Mouse (Mus musculus) left cerebral cortex, adult 9 months (tissue): ENCODE data around the gene Arhgef40.
A peak's percentile ranks its signal among the peaks of the same experiment; 100 is the strongest.

Source experiments
- DNase-seq, 2 experiments: peaks; one replicate each; pipeline ENCODE4 v3.0.0; 2022; ENCODE audit warnings: low spot score in 2 of 2

Arhgef40 gene

DNA sequence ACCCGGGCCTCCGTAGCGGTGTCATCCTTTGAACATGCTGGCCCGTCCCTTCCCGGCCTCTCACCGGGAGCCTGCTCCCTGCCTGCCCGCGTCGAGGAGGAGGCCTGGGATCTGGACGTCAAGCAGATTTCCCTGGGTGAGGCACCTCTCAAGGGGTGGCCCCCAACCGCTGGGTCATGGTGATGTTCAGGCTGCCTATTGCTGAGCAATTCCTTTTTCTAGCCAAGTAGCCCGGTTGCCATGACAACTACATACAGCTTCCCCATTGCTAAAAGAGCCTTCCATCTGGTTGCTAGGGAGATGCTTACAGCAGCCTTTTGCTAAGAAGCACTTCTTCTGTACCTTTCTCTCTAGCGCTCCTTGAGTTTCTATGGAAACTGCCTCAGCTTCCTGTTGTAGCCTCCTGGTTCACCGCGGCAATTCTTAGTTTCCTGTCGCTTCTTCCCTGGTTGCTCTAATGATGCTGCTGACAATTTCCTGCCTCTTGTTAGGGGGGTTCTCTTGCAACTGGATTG is 19.5 kb downstream of the Arhgef40 start:
- DNase-seq = peak; percentile 88 to 93

GRCm38 (mm10) chr14:52005141-52005540 is 20.6 kb downstream of the Arhgef40 start:
- no peak for DNase-seq

GRCm38 (mm10) chr14:52005616-52006015 is 21.1 kb downstream of the Arhgef40 start:
- DNase-seq = no peak

- DNase-seq = no peak
Measured at GRCm38 (mm10) chr14:52006241-52006640, 21.7 kb downstream of the Arhgef40 start.

DNA sequence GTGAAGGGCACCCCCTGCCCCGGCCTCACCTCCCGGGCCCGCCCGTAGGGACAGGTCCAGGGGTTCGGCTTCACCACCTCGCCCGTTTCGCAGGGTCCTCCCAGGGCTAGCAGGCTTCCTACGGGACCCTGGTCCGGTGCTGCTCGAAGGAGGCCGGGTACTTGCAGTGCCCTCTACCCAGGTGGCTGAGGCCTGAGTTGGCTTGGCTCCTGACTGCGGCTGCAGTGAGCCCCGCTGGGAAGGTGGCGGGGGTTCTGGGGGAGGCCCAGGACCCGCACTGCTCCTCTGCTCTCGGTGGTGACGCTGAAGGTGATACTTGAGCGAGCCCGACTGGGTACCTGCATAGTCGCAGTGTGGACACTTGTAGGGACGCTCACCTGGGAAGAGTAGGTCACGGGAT is 22.3 kb downstream of the Arhgef40 start:
- no peak for DNase-seq

DNA sequence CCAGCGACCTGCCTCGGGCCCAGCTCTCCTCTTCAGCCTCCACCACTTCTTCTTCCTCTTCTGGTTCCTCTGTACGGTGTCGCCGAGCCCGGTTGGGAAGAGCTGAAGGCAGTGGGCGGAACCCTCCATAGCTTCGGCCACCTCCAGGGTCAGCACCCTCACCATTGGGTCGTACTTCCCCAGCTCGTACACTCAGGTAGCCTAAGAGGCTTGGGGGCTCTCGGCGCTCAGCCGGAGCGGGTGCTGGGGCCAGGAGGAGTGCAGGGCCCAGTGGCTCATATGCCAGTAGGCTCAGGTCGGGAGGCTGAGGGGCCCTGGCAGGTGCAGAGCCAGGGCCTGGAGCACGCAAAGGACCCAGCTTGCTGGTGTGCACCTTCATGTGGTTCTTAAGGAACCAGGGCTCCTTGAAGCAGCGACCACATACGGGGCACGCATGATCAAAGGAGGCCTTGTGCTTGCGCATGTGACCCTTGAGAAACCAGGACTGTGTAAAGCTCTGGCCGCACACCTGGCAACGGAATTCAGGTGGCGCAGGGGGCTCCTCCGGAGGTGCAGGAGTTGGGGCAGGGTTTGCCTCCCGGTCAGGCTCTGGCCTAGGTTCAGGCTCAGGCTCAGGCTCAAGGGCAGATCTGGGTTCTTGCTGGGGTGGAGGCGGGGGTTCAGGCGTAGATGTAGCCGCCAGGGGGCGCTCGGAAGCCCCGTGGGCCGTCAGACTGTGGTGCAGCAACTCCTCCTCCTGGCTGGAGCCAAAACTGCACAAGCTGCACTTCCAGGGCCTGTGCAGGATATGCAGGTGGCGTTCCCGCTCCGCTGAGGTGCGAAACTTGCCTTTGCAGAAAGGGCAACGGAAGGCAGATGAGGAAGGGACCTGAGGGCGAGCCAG is 24.0 kb downstream of the Arhgef40 start:
- peak in 1 of 2 experiments; percentile 91 for DNase-seq

DNA sequence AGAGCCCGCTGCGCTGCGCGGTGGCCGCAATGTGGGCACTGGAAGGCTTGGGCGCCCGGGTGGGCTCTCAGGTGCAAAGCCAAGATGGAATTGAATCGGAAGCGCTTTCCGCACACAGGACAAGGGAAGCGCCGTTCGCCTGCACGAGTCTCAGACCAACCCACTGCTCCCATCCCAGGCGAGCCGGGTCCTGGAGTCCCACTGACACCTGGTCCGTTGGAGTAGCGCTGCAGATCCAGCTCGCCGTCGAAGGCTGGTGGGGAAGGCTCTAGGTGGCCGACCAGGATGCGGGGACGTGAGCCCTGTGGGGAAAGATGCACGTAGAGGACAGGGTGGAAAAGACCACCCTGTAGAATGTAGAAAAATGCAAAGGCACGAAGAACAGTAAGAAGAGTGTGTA is 24.8 kb downstream of the Arhgef40 start:
- DNase-seq = no peak

DNA sequence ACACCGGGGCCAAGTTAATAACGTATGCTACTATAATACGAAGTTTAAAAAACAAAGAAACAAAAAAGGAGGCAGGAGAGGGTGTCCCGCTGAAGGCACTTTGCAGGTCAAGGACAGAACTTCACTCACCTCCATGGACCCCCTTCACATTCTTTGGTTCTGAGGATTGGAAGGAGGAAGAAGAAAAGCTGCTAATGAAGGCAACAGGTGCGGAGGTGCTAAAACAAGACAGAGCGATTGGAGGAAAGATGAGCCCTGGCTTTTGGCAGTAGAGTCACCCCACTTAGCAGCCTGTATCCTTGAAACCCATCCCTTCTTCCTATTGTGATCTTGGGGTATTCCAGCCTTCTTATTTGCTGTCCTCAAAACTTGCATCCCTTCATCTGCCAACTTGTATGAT is 25.3 kb downstream of the Arhgef40 start:
- no peak for DNase-seq

DNA sequence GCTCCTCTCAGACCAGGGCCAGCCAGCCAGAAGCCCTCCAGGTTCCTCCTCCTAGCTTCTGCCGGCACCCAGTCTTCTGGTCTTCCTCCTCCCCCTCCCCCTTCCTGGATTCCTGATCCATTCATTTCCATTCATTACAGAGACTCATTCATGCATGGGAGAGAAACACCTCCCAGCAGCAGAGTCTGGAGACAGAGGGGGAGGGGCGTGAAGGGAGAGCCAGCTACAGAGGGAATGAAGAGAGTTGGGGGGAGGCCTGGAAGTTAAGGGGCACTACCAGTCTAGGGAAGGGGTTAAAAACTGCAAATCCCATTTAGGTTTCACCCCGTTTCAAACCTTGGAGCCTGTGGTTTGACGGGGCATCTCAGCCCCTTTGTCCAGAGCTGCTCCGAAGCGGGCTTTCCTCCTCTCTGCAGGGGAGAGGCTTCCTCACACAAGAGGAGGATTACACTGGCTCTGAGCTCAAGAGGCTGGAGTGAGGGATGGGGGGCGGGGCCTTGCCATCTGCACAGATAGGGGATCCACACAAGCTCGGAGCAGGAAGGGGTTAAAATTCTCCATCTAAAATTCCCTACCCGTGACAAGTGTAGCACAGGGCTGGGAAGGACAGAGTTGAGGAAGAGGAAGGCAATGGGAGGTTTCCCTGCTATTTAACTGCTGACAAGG is 26.1 kb downstream of the Arhgef40 start:
- no peak for DNase-seq

GRCm38 (mm10) chr14:52011683-52012082 is 27.2 kb downstream of the Arhgef40 start:
- no peak for DNase-seq

- DNase-seq = peak in 1 of 2 experiments; percentile 77
Measured at GRCm38 (mm10) chr14:52012085-52012484, 27.6 kb downstream of the Arhgef40 start.

- DNase-seq = no peak
Measured at GRCm38 (mm10) chr14:52012553-52012952, 28.0 kb downstream of the Arhgef40 start.

- no peak for DNase-seq
Measured at GRCm38 (mm10) chr14:52013021-52013610, 28.6 kb downstream of the Arhgef40 start.

DNA sequence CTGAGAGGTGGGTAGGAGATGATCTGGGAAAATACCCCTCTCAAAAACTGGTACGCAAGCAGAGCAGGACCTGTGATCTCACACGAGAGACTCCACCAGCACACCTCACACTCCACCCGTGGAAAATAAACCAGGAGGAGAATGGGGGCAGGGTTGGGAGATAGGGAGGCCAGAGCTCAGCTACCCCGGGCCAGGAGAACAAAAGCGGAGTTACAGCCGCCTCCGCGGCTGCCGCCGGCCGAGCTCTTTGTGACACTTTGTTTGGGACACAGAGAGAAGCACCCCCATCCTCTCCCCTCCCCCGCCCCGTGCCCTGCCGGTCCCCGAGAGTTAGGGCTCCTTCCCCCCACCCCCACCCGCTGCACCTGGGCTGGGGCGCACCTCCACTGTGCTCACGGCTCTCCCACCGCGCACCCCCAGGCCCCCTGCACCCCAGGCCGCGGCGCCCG is 29.3 kb downstream of the Arhgef40 start:
- DNase-seq = no peak

DNA sequence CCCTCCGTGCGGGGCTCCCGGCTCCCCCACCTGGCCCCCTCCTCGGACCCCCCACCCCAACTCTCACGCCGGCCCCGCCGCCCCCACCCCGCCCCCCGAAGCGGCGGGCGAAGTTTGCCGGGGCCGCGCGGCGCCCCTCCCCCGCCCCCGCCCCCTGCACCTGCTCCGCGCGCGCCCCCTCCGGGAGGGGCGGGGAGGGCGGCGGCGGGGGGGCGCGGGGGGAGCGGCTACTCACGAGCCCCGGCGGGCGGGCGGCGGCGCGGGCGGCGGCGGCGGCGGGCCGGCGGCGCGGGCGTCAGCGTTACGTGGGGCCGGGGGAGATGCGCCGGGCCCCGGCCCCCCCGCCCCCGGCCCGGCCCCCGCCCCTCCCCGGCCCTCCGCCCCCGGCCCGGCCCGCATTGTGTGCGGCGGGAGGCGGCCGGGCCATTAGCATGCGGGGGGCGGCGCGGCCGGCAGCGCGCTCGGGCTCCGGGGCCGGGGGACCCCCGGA is 29.8 kb downstream of the Arhgef40 start:
- DNase-seq = no peak

- DNase-seq = no peak
Measured at GRCm38 (mm10) chr14:52014761-52015311, 30.3 kb downstream of the Arhgef40 start.

DNA sequence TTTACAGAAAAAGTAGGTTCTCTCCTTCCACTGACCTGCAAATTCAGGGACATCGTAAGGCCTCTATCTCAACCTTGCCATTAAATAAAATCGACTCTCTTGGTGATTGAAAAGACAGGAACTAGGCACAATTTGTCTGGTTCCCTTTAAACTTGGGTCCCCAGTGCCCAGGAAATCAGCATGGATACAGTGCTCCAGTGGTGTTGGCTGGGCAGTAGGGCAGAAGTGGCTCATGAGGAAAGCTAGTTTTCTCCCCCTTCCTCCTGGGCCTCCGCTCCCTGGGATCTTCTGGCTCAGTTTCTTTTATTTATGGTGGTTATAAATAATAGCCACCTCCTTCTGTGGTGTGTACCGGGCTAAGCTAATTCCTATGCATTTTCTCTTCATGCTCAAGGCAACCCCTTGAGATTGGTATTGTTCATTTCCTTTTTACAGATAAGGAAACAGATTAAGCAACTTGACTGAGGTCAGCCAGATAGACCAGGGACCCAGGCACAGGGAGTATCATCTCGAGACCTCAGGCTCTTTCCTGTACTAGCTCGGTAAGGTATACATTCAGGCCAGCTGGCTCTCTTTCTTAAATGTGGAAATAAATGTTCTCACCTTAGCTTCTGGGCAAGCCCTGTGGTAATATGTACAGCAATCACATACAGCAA is 31.1 kb downstream of the Arhgef40 start, which contains the start of gene Tmem253:
TSS of gene Tmem253 (plus strand) at position 214 of the 656 bp plus-strand sequence.
- DNase-seq = no peak

- DNase-seq = no peak
Measured at GRCm38 (mm10) chr14:52016625-52017405, 32.3 kb downstream of the Arhgef40 start.

DNA sequence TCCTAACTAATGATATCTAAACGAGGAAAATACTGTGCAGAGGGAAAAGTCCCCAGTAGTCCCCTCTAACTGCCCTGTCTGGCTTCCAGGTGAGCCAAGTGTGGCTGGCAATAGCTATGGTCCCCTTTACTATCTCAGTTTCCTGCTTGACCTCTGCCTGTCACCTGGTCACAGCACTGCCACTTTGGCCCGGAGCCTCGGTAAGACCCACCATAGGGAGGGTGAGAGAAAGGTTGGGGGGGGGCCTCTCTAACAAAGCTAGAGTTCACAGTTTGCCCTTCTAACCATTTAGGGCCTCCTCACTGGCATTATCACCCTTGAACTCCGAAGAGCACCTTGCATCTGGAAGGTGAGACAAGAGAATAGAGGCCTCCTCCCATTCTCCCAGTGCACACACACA is 33.1 kb downstream of the Arhgef40 start:
- DNase-seq = no peak

DNA sequence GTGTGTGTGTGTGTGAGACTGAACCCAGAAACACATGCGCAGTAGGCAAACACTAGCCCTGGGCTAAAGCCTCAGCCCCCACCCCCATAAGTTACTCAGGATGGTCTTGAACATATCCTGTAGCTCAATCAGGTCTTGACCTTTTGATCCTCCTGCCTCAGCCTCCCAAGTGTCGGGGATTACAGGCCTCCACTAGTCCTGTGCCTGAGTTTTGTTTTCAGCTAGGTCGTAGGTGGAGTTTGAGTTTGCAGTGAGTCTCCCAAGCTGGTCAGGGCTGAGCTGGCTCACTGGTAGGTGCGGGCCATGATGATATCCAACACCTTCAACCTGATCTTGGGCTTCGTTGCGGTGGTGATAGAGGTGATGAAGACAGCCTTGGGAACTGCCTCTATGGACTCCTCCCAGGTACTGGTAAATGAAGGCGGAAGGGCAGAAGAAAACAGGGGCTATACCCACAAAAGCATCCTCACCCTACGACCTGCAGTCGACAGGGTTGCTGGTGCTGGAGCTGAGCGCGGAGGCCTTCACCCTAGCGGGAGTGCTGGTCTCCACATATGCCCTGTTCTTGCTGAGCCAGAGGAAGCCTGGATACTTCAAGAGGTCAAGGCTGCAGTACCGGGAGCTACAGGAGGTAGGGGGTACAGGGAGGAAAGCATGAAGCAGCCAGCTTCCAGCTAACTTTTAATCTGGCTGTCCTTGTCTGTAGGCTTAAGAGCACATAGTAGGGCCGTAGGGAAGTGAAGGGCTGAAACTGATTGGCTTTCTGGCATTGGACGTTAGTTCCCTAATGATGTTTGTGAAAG is 33.9 kb downstream of the Arhgef40 start:
- DNase-seq = no peak
